In the genomic region with DNA sequence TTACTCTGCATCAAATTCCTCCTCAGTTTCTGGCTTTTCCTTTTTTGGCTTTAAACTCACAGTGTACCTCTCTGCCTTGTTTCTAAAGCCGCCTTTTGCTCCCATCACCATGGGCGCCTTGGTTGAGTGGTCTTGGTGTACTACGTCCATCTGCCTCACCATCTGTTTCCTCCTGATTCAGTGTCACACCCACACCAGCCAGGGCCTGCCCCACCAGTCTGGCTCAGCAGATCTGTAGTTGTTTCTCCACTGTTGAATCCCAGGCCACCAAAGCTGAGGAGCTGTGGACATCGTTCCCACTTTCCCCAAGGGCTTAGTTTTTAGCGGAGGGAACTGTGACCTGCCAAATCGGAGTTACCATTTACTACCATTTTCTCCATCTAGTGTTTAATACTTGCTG, we compare ENCODE assay signal across 14 mouse cellular contexts. TPM values are rescaled to one million over a fixed set of nuclear protein-coding genes. Genes with fewer than 3 reads are reported as not detected.
DNase-seq lines count a peak whose midpoint lies in the region; ATAC-seq and TF ChIP-seq lines count a peak whose summit lies in the region.
"Had no signal": no experiment of that assay in that cellular context is flagged by ENCODE, and none has a peak within 500 bp of the region (broad histone marks: within the 10 kb centered on the region; RNA-seq: fewer than 3 reads in every experiment).

No protein-coding gene starts in this region.

- peak; percentile 14 for ATAC-seq in frontal cortex, adult (ENCODE audit: low TSS enrichment)
- no peak for ATAC-seq in intestine, embryonic 16.5 days
- no peak for ATAC-seq in intestine, embryonic 15.5 days
- ATAC-seq: midbrain, embryonic 13.5 days had no signal

- TF ChIP-seq CTCF in layer of hippocampus, adult 2 months (conservative IDR thresholded peaks at IDR 0.05) = no peak

- peaks cover 3% of the 10 kb centered on the region; the same call in 1 of the 2 replicates for H3K4me1 ChIP-seq in intestine, embryonic 16.5 days (ENCODE audit: control insufficient read depth, insufficient read depth, low read length)
- 0 out of 2 replicates have a peak, but pooled peaks cover 5% of the 10 kb centered on the region for H3K4me1 ChIP-seq in intestine, embryonic 15.5 days (replicated peaks)

- H3K4me3 ChIP-seq in layer of hippocampus, adult 2 months = no peak overlapping the region
- no peak overlapping the region for H3K4me3 ChIP-seq in intestine, embryonic 16.5 days (ENCODE audit: low read length)
- H3K4me3 ChIP-seq in intestine, embryonic 15.5 days (replicated peaks) = no peak overlapping the region
- H3K4me3 ChIP-seq: heart, adult 2 months; liver, embryonic 15.5 days; midbrain, embryonic 13.5 days; neural tube, embryonic 15.5 days had no signal

- 84% methylated on average over 6 of the region's 6 CpGs for WGBS in intestine, embryonic 16.5 days
- 94% methylated on average over 6 of the region's 6 CpGs for WGBS in intestine, embryonic 15.5 days

- no peak for DNase-seq in frontal cortex, postnatal 10 days (ENCODE audit: low spot score in 2 of 2)
- peak; percentile 49 to 60 for DNase-seq in right cerebral cortex, adult 2 months (ENCODE audit: low spot score in 2 of 2)
- DNase-seq in right cerebral cortex, postnatal 4 days = no peak
- DNase-seq in layer of hippocampus, adult 2 months (ENCODE audit: low spot score in 2 of 2) = peak; percentile 64 to 74
- DNase-seq in kidney, adult 9 months = no peak
- DNase-seq: adrenal gland, adult 2 months; heart, postnatal 4 days had no signal

- H3K27ac ChIP-seq in layer of hippocampus, adult 2 months = peak overlapping the region; percentile 73
- no peak overlapping the region for H3K27ac ChIP-seq in intestine, embryonic 16.5 days (ENCODE audit: low read length)
- H3K27ac ChIP-seq in intestine, embryonic 15.5 days = no peak overlapping the region
- H3K27ac ChIP-seq: heart, adult 2 months; liver, embryonic 15.5 days; midbrain, embryonic 13.5 days; neural tube, embryonic 15.5 days had no signal

- no peaks in the 10 kb centered on the region for H3K9me3 ChIP-seq in intestine, embryonic 16.5 days (ENCODE audit: control insufficient read depth, low read length)
- no peaks in the 10 kb centered on the region for H3K9me3 ChIP-seq in intestine, embryonic 15.5 days
- H3K9me3 ChIP-seq: liver, embryonic 15.5 days; midbrain, embryonic 13.5 days; neural tube, embryonic 15.5 days had no signal

- no peaks in the 10 kb centered on the region for H3K27me3 ChIP-seq in intestine, embryonic 16.5 days (replicated peaks; ENCODE audit: control insufficient read depth, insufficient read depth, low read length)
- H3K27me3 ChIP-seq in intestine, embryonic 15.5 days (replicated peaks) = no peaks in the 10 kb centered on the region
- H3K27me3 ChIP-seq: liver, embryonic 15.5 days; midbrain, embryonic 13.5 days; neural tube, embryonic 15.5 days had no signal

- no peaks in the 10 kb centered on the region for H3K36me3 ChIP-seq in intestine, embryonic 16.5 days (ENCODE audit: control insufficient read depth, insufficient read depth, low read length)
- no peaks in the 10 kb centered on the region for H3K36me3 ChIP-seq in intestine, embryonic 15.5 days
- H3K36me3 ChIP-seq: midbrain, embryonic 13.5 days; neural tube, embryonic 15.5 days had no signal

- H3K4me2 ChIP-seq in intestine, embryonic 16.5 days (ENCODE audit: low read depth, low read length) = no peak overlapping the region
- no peak overlapping the region for H3K4me2 ChIP-seq in intestine, embryonic 15.5 days (replicated peaks)
- H3K4me2 ChIP-seq: liver, embryonic 15.5 days; midbrain, embryonic 13.5 days; neural tube, embryonic 15.5 days had no signal

- no peak overlapping the region for H3K9ac ChIP-seq in intestine, embryonic 16.5 days (ENCODE audit: low read depth, low read length)
- H3K9ac ChIP-seq in intestine, embryonic 15.5 days = no peak overlapping the region
- H3K9ac ChIP-seq: liver, embryonic 15.5 days; midbrain, embryonic 13.5 days; neural tube, embryonic 15.5 days had no signal

RNA-seq across cellular contexts. Expression of gene Snx30, which starts 20.0 kb away (rescaled TPM):
- total RNA-seq in layer of hippocampus, adult 2 months (2021) = 10 to 100 TPM; 40.3 to 44.6 TPM
- polyA plus RNA-seq in intestine, embryonic 16.5 days (2015; fragmentation: Nextera tagmentation; extraction: Ambion mirVana) = 4.3 and 5.2 TPM in 2 replicates
- polyA plus RNA-seq in intestine, embryonic 15.5 days (2015; fragmentation: Nextera tagmentation; extraction: Ambion mirVana) = 4.9 and 6.6 TPM in 2 replicates

RNA-seq across cellular contexts. Expression of gene Inip, which starts 24.2 kb away (rescaled TPM):
- 10 to 100 TPM; 23.6 to 25.6 TPM for total RNA-seq in layer of hippocampus, adult 2 months (2021)
- 33.3 and 37.6 TPM in 2 replicates for polyA plus RNA-seq in intestine, embryonic 16.5 days (2015; fragmentation: Nextera tagmentation; extraction: Ambion mirVana)
- polyA plus RNA-seq in intestine, embryonic 15.5 days (2015; fragmentation: Nextera tagmentation; extraction: Ambion mirVana) = 40.4 and 40.5 TPM in 2 replicates

Comparison
In these comparisons a context has a peak if more than half of its experiments do, and no peak if none do; other contexts are left out.
1. DNase-seq: peak in right cerebral cortex, adult 2 months (2 of 2) and layer of hippocampus, adult 2 months (2 of 2); none in frontal cortex, postnatal 10 days (0 of 2), right cerebral cortex, postnatal 4 days (single experiment) and kidney, adult 9 months (single experiment).